Mouse (Mus musculus): ENCODE results near the gene Cfap54. TPM values are rescaled to one million over a fixed set of nuclear protein-coding genes. Genes with fewer than 3 reads are reported as not detected.

Gene Cfap54
- polyA plus RNA-seq, 1 experiment from 2014 or later, result 0.10 TPM

DNA sequence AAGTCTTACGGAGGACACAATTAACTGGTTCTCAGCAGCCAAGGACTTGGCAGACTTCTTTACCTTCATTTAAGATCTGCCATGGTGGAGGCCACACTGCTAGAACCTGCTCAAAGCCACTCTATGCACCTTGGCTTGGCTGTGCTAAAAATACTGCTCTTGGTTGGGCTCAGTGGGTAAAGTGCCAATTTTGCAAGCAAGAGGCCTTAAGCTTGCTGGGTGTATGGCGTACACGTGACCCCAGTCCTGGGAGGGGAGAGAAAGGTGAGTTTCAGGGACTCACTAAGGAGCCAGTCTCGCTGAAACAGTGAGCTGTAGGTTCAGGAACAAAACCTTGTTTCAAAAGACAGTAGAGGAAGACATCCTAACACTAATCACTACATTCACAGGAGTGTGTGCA lies 19.0 kb downstream of the Cfap54 start:
- WGBS, result 83% methylated on average over 4 of the region's 4 CpGs
- H3K27ac ChIP-seq (ENCODE audit: low read length), result no peak overlapping the region
- H3K4me3 ChIP-seq (ENCODE audit: low read depth, low read length), result no peak overlapping the region
- ATAC-seq (ENCODE audit: insufficient number of reproducible peaks, insufficient read depth, low FRiP score, low read depth), result no peak
- no peaks in the 10 kb centered on the region for H3K36me3 ChIP-seq (ENCODE audit: control insufficient read depth, insufficient read depth, low read length)
- H3K4me1 ChIP-seq (ENCODE audit: control insufficient read depth, insufficient read depth, low read length), result no peaks in the 10 kb centered on the region
- no peaks in the 10 kb centered on the region for H3K9me3 ChIP-seq (ENCODE audit: control insufficient read depth, low read depth, low read length)
- no peaks in the 10 kb centered on the region for H3K27me3 ChIP-seq (ENCODE audit: control insufficient read depth, insufficient read depth, low read length)
- H3K9ac ChIP-seq (replicated peaks; ENCODE audit: low read depth, low read length), result no peak overlapping the region
- H3K4me2 ChIP-seq (replicated peaks; ENCODE audit: low read depth, low read length), result no peak overlapping the region

DNA sequence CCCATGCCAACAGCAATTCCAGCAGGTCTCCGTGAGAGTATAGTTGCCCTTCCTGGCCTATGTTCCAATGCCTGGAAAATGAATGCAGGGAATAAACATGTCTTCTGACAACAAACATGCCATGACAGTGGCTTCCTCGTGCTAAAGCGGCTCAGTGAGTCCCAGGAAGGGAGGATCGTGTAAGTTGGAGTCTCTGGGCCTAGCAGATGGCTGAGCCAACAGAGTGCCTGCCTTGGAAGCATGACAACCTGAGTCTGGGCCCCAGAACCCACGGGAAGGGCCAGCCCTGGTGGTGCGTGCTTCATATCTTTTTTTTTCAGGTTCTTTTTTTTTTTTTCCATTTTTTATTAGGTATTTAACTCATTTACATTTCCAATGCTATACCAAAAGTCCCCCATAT lies 27.6 kb downstream of the Cfap54 start:
- 73% methylated on average over 6 of the region's 6 CpGs for WGBS
- H3K36me3 ChIP-seq (ENCODE audit: control insufficient read depth, insufficient read depth, low read length), result no peaks in the 10 kb centered on the region
- H3K9ac ChIP-seq (replicated peaks; ENCODE audit: low read depth, low read length), result no peak overlapping the region
- no peak for ATAC-seq (ENCODE audit: insufficient number of reproducible peaks, insufficient read depth, low FRiP score, low read depth)
- H3K4me2 ChIP-seq (replicated peaks; ENCODE audit: low read depth, low read length), result no peak overlapping the region
- no peak overlapping the region for H3K4me3 ChIP-seq (ENCODE audit: low read depth, low read length)
- no peaks in the 10 kb centered on the region for H3K4me1 ChIP-seq (ENCODE audit: control insufficient read depth, insufficient read depth, low read length)
- no peaks in the 10 kb centered on the region for H3K9me3 ChIP-seq (ENCODE audit: control insufficient read depth, low read depth, low read length)
- no peaks in the 10 kb centered on the region for H3K27me3 ChIP-seq (ENCODE audit: control insufficient read depth, insufficient read depth, low read length)
- H3K27ac ChIP-seq (ENCODE audit: low read length), result no peak overlapping the region

DNA sequence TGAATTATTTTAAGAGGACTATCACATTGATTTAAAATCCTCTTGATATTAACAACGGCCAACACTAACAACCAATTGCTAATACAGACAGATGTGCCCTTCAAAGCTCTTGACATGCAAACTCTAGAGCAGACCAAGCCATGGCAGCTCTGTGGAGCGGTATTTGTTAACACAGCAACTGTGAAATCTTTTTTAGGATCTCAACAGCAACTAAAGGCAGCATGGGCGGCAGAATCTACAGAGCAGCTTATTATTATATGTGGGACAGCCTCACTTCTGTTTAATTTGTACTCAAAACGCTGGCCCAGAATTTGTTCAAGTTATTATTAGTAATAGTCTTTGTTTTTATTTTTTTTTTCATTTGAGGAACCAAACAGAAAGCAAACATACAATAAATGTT lies 28.1 kb downstream of the Cfap54 start:
- 82% methylated on average over 4 of the region's 4 CpGs for WGBS
- no peak for ATAC-seq (ENCODE audit: insufficient number of reproducible peaks, insufficient read depth, low FRiP score, low read depth)
- Histone ChIP-seq H3K27ac (ENCODE audit: low read length) (no peak overlapping the region), H3K36me3 (ENCODE audit: control insufficient read depth, insufficient read depth, low read length) (no peaks in the 10 kb centered on the region), H3K9ac (replicated peaks; ENCODE audit: low read depth, low read length) (no peak overlapping the region), H3K4me3 (ENCODE audit: low read depth, low read length) (no peak overlapping the region), H3K4me1 (ENCODE audit: control insufficient read depth, insufficient read depth, low read length) (no peaks in the 10 kb centered on the region), H3K9me3 (ENCODE audit: control insufficient read depth, low read depth, low read length) (no peaks in the 10 kb centered on the region), H3K27me3 (ENCODE audit: control insufficient read depth, insufficient read depth, low read length) (no peaks in the 10 kb centered on the region), H3K4me2 (replicated peaks; ENCODE audit: low read depth, low read length) (no peak overlapping the region)

DNA sequence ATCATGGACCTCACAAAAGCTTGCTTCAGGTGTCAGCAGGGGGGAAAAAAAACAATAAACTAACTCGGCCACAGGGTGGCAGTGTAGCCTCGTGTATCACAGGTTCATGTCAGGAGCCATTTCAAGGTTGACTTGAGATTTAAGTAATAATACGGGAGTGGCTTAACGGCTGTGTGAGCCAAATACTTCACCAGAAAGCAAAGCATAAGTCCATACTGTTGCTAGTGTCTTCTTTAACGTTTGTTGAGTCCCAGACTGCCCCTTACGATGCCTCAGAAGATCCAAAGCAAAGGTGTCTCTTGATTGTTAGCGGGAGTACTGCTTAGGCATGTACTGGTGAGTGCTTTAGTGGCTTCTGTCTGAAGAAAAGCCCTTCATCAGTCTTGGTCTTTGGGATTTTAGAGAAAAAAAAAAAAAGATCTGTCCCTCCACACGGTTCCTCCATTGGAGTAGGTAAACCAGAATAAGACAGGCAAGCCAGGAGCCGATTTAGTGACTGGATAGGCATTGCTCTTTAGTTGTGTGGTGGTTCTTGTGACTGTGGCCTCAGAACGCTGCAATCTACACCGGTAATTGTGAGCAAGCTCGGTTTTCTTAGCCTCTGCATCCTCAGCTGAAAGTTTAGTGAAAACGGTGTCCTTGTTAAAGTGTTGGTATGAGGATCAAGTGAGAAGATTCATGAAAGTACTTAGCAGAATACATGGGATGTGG lies 30.2 kb downstream of the Cfap54 start:
- Histone ChIP-seq H3K36me3 (ENCODE audit: control insufficient read depth, insufficient read depth, low read length) (no peaks in the 10 kb centered on the region), H3K27ac (ENCODE audit: low read length) (no peak overlapping the region), H3K4me2 (replicated peaks; ENCODE audit: low read depth, low read length) (peak overlapping the region; percentile 27), H3K9ac (replicated peaks; ENCODE audit: low read depth, low read length) (no peak overlapping the region), H3K27me3 (ENCODE audit: control insufficient read depth, insufficient read depth, low read length) (no peaks in the 10 kb centered on the region), H3K4me1 (ENCODE audit: control insufficient read depth, insufficient read depth, low read length) (no peaks in the 10 kb centered on the region), H3K9me3 (ENCODE audit: control insufficient read depth, low read depth, low read length) (no peaks in the 10 kb centered on the region), H3K4me3 (ENCODE audit: low read depth, low read length) (no peak overlapping the region)
- 37% methylated on average over 13 of the region's 13 CpGs for WGBS
- no peak for ATAC-seq (ENCODE audit: insufficient number of reproducible peaks, insufficient read depth, low FRiP score, low read depth)

DNA sequence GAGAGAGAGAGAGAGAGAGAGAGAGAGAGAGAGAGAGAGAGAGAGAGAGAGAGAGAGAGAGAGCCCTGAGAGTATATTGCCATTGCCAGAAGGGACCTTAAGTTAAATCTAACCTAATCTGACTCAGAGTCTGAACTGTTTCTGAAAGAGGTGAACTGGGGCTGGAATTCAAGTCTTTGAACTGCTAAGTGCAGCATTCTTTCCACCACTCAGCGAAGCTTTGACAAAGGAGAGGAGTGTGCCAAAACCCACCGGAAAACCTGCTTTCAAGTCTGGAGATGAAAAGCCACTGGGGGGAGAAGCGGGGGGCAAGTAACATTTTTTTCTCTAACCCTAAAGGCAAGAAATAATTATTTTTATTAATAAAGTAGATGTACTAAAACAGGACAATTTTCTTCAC lies 30.8 kb downstream of the Cfap54 start:
- ATAC-seq (ENCODE audit: insufficient number of reproducible peaks, insufficient read depth, low FRiP score, low read depth), result no peak
- Histone ChIP-seq H3K9me3 (ENCODE audit: control insufficient read depth, low read depth, low read length) (no peaks in the 10 kb centered on the region), H3K4me1 (ENCODE audit: control insufficient read depth, insufficient read depth, low read length) (no peaks in the 10 kb centered on the region), H3K4me3 (ENCODE audit: low read depth, low read length) (no peak overlapping the region), H3K4me2 (replicated peaks; ENCODE audit: low read depth, low read length) (no peak overlapping the region), H3K27me3 (ENCODE audit: control insufficient read depth, insufficient read depth, low read length) (no peaks in the 10 kb centered on the region), H3K9ac (replicated peaks; ENCODE audit: low read depth, low read length) (no peak overlapping the region), H3K36me3 (ENCODE audit: control insufficient read depth, insufficient read depth, low read length) (no peaks in the 10 kb centered on the region), H3K27ac (ENCODE audit: low read length) (no peak overlapping the region)
- 47% methylated on average over 3 of the region's 3 CpGs for WGBS

DNA sequence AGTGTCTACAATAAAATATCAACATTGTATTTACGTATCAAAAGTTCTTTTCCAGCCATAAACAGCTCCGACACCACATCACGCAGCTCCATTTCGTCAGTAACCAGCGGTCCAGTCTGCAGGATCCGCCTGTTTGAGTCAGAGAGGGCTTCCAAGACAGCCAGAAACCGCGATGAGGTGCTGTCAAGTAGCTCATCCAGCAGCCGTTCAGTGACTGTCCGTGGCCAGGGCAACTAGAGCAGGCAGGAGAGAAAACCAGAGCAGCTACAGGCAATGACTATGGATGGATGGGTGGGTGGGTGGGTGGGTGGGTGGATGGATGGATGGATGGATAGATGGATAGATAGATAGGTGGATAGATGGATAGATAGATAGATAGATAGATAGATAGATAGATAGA lies 38.2 kb downstream of the Cfap54 start:
- H3K36me3 ChIP-seq (ENCODE audit: control insufficient read depth, insufficient read depth, low read length), result no peaks in the 10 kb centered on the region
- H3K27me3 ChIP-seq (ENCODE audit: control insufficient read depth, insufficient read depth, low read length), result no peaks in the 10 kb centered on the region
- H3K27ac ChIP-seq (ENCODE audit: low read length), result no peak overlapping the region
- no peak for ATAC-seq (ENCODE audit: insufficient number of reproducible peaks, insufficient read depth, low FRiP score, low read depth)
- H3K9me3 ChIP-seq (ENCODE audit: control insufficient read depth, low read depth, low read length), result no peaks in the 10 kb centered on the region
- 87% methylated on average over 10 of the region's 10 CpGs for WGBS
- no peak overlapping the region for H3K4me2 ChIP-seq (replicated peaks; ENCODE audit: low read depth, low read length)
- no peak overlapping the region for H3K4me3 ChIP-seq (ENCODE audit: low read depth, low read length)
- H3K9ac ChIP-seq (replicated peaks; ENCODE audit: low read depth, low read length), result no peak overlapping the region
- H3K4me1 ChIP-seq (ENCODE audit: control insufficient read depth, insufficient read depth, low read length), result no peaks in the 10 kb centered on the region

DNA sequence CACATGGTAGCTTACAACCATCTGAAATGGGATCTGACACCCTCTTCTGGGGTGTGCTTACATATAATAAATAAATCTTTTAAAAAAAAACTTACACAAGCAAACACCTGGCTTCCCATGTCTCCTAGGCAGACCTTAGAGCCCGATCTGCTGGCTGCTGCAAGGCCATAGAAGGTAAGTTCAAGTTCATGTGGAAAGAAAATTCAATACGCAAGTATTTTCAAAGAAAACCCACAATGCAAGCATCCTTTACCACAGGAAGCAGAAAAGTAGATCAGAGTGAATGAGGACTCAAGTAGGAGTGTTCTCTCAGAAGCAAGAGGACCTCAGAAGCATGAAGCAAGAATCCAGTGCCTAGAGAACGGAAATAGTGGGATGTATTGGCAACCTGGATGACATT lies 39.6 kb downstream of the Cfap54 start:
- ATAC-seq (ENCODE audit: insufficient number of reproducible peaks, insufficient read depth, low FRiP score, low read depth), result no peak

DNA sequence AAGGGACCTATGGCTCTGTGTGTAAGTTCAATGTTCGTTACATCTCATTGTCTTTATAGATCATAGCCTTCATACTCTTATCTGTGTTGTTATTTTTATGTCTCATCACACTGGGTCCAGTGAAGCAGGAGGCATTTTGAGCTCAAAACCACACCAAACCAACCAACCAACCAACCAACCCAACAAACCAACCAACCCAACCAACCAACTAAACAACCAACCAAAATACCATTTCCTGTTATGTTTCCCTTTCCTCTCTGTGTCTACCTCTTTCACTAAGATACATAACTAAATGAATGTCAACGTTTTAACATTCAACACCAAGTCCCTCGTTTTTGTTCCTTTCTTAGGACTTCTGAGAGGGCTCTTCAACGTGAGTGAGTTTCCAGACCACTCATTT lies 40.0 kb downstream of the Cfap54 start:
- no peak overlapping the region for H3K4me3 ChIP-seq (ENCODE audit: low read depth, low read length)
- no peaks in the 10 kb centered on the region for H3K9me3 ChIP-seq (ENCODE audit: control insufficient read depth, low read depth, low read length)
- no peak overlapping the region for H3K9ac ChIP-seq (replicated peaks; ENCODE audit: low read depth, low read length)
- 69% methylated on average over 4 of the region's 4 CpGs for WGBS
- no peaks in the 10 kb centered on the region for H3K27me3 ChIP-seq (ENCODE audit: control insufficient read depth, insufficient read depth, low read length)
- ATAC-seq (ENCODE audit: insufficient number of reproducible peaks, insufficient read depth, low FRiP score, low read depth), result no peak
- no peak overlapping the region for H3K27ac ChIP-seq (ENCODE audit: low read length)
- H3K36me3 ChIP-seq (ENCODE audit: control insufficient read depth, insufficient read depth, low read length), result no peaks in the 10 kb centered on the region
- no peaks in the 10 kb centered on the region for H3K4me1 ChIP-seq (ENCODE audit: control insufficient read depth, insufficient read depth, low read length)
- H3K4me2 ChIP-seq (replicated peaks; ENCODE audit: low read depth, low read length), result no peak overlapping the region

More for the DNA sequence above, 39.6 kb downstream of the Cfap54 start:
- WGBS, result 88% methylated on average over 3 of the region's 3 CpGs
- no peak overlapping the region for H3K9ac ChIP-seq (replicated peaks; ENCODE audit: low read depth, low read length)
- no peak overlapping the region for H3K4me3 ChIP-seq (ENCODE audit: low read depth, low read length)
- no peaks in the 10 kb centered on the region for H3K36me3 ChIP-seq (ENCODE audit: control insufficient read depth, insufficient read depth, low read length)
- no peaks in the 10 kb centered on the region for H3K4me1 ChIP-seq (ENCODE audit: control insufficient read depth, insufficient read depth, low read length)
- no peaks in the 10 kb centered on the region for H3K9me3 ChIP-seq (ENCODE audit: control insufficient read depth, low read depth, low read length)
- H3K4me2 ChIP-seq (replicated peaks; ENCODE audit: low read depth, low read length), result no peak overlapping the region
- no peak overlapping the region for H3K27ac ChIP-seq (ENCODE audit: low read length)
- H3K27me3 ChIP-seq (ENCODE audit: control insufficient read depth, insufficient read depth, low read length), result no peaks in the 10 kb centered on the region

DNA sequence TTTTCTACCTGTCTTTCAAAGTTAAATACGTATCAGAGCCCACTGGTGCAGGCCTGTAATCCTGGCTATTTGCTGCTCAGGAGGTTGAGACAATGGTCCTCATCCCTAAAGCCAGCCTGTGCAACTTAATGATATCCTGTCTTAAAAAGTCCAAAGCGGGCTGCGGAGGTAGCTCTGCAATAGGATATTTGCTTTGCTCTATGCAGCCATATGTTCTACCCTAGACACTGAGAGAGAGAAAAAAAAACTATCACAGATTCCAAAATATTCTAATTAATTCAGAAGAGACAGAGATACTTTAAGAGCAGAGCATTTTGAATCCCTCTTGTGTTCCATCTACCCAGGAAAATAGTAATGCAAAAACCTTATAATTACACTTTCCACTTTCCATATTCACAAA lies 44.9 kb downstream of the Cfap54 start:
- H3K9me3 ChIP-seq (ENCODE audit: control insufficient read depth, low read depth, low read length), result no peaks in the 10 kb centered on the region
- H3K27me3 ChIP-seq (ENCODE audit: control insufficient read depth, insufficient read depth, low read length), result no peaks in the 10 kb centered on the region
- H3K4me1 ChIP-seq (ENCODE audit: control insufficient read depth, insufficient read depth, low read length), result no peaks in the 10 kb centered on the region
- no peak overlapping the region for H3K4me2 ChIP-seq (replicated peaks; ENCODE audit: low read depth, low read length)
- no peak overlapping the region for H3K9ac ChIP-seq (replicated peaks; ENCODE audit: low read depth, low read length)
- ATAC-seq (ENCODE audit: insufficient number of reproducible peaks, insufficient read depth, low FRiP score, low read depth), result no peak
- no peaks in the 10 kb centered on the region for H3K36me3 ChIP-seq (ENCODE audit: control insufficient read depth, insufficient read depth, low read length)
- WGBS, result 89% methylated on average over 3 of the region's 3 CpGs
- H3K4me3 ChIP-seq (ENCODE audit: low read depth, low read length), result no peak overlapping the region
- no peak overlapping the region for H3K27ac ChIP-seq (ENCODE audit: low read length)

All from stomach, embryonic 14.5 days (tissue).